In the genomic region with DNA sequence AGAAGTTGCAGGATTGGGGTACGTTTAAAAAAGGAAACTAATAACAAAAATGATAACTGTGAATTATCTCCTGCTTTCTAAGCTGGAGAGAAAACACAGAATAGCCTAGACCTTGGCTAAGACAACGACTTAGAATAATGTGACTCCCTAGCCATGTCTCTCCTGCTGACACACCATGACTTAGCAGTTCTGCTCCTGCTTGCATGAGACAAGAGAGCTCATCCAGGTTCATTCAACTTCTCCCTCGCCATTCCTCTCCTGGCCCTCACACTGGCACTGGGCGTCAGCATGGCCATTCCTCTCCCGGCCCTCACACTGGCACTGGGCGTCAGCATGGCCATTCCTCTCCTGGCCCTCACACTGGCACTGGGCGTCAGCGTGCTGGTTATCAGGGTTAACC, we compare ENCODE assay signal across 1 mouse cellular context.
TF ChIP-seq lines count a peak whose summit lies in the region.

No protein-coding gene starts in this region.

TF ChIP-seq in MEL, 35 proteins besides CTCF, POLR2A, EP300 and RAD21 (continued from another document):
- TF ChIP-seq E2F4 (IDR thresholded peaks at IDR 0.05; ENCODE audit: borderline replicate concordance, low read depth, low read length) (no peak), HCFC1 (IDR thresholded peaks at IDR 0.05; ENCODE audit: low read depth, low read length) (no peak), MAZ (IDR thresholded peaks at IDR 0.05; ENCODE audit: low read depth, low read length) (no peak), UBTF (IDR thresholded peaks at IDR 0.05; ENCODE audit: borderline replicate concordance, insufficient read depth, low read depth, low read length) (no peak), CHD2 (IDR thresholded peaks at IDR 0.05; ENCODE audit: low read length) (no peak), POLR2AphosphoS5 (IDR thresholded peaks at IDR 0.05; ENCODE audit: borderline replicate concordance, low read depth, low read length) (no peak), POLR2AphosphoS2 (IDR thresholded peaks at IDR 0.05; ENCODE audit: low read length) (no peak; the same call in 1 of the 2 replicates), MAX (IDR thresholded peaks at IDR 0.05; ENCODE audit: low read length) (peak; percentile 75), KAT2A (conservative IDR thresholded peaks at IDR 0.05; ENCODE audit: low read depth, low read length) (no peak), ETS1 (IDR thresholded peaks at IDR 0.05; ENCODE audit: low read depth, low read length) (peak; percentile 83), MYB (IDR thresholded peaks at IDR 0.05; ENCODE audit: low read depth, low read length) (no peak)
